Mouse (Mus musculus): Measurements from ENCODE around the gene Zbtb34.

Zbtb34 gene

GRCm38 (mm10) chr2:33453476-33453875 is 22.4 kb upstream of the Zbtb34 start:
- no peak for DNase-seq (ENCODE audit: low read depth, low spot score)
- Histone ChIP-seq H3K36me3 (ENCODE audit: control insufficient read depth, insufficient read depth, low read length, poor library complexity, severe bottlenecking) (peaks cover 13% of the 10 kb centered on the region), H3K27me3 (ENCODE audit: control insufficient read depth, insufficient read depth, low read length, poor library complexity, severe bottlenecking) (no peaks in the 10 kb centered on the region)

- no peak for DNase-seq (ENCODE audit: low read depth, low spot score)
- Histone ChIP-seq H3K36me3 (ENCODE audit: control insufficient read depth, insufficient read depth, low read length, poor library complexity, severe bottlenecking) (peaks cover 13% of the 10 kb centered on the region), H3K27me3 (ENCODE audit: control insufficient read depth, insufficient read depth, low read length, poor library complexity, severe bottlenecking) (no peaks in the 10 kb centered on the region)
Observed at GRCm38 (mm10) chr2:33452721-33453120, 21.6 kb upstream of the Zbtb34 start.

- no peaks in the 10 kb centered on the region for H3K27me3 ChIP-seq (ENCODE audit: control insufficient read depth, insufficient read depth, low read length, poor library complexity, severe bottlenecking)
- no peak for DNase-seq (ENCODE audit: low read depth, low spot score)
- H3K36me3 ChIP-seq (ENCODE audit: control insufficient read depth, insufficient read depth, low read length, poor library complexity, severe bottlenecking): peaks cover 13% of the 10 kb centered on the region
Observed at GRCm38 (mm10) chr2:33452140-33452539, 21.0 kb upstream of the Zbtb34 start.

- DNase-seq (ENCODE audit: low read depth, low spot score): no peak
- H3K27me3 ChIP-seq (ENCODE audit: control insufficient read depth, insufficient read depth, low read length, poor library complexity, severe bottlenecking): no peaks in the 10 kb centered on the region
- H3K36me3 ChIP-seq (ENCODE audit: control insufficient read depth, insufficient read depth, low read length, poor library complexity, severe bottlenecking): peaks cover 13% of the 10 kb centered on the region
Observed at GRCm38 (mm10) chr2:33451038-33451978, 20.2 kb upstream of the Zbtb34 start.

- H3K27me3 ChIP-seq (ENCODE audit: control insufficient read depth, insufficient read depth, low read length, poor library complexity, severe bottlenecking): no peaks in the 10 kb centered on the region
- peaks cover 6% of the 10 kb centered on the region for H3K36me3 ChIP-seq (ENCODE audit: control insufficient read depth, insufficient read depth, low read length, poor library complexity, severe bottlenecking)
- no peak for DNase-seq (ENCODE audit: low read depth, low spot score)
Observed at GRCm38 (mm10) chr2:33449119-33449873, 18.2 kb upstream of the Zbtb34 start.

GRCm38 (mm10) chr2:33446796-33447195 is 15.7 kb upstream of the Zbtb34 start:
- no peaks in the 10 kb centered on the region; the same call in 1 of the 2 replicates for H3K36me3 ChIP-seq (ENCODE audit: control insufficient read depth, insufficient read depth, low read length, poor library complexity, severe bottlenecking)
- DNase-seq (ENCODE audit: low read depth, low spot score): no peak
- H3K27me3 ChIP-seq (ENCODE audit: control insufficient read depth, insufficient read depth, low read length, poor library complexity, severe bottlenecking): no peaks in the 10 kb centered on the region

GRCm38 (mm10) chr2:33445741-33446140 is 14.6 kb upstream of the Zbtb34 start:
- Histone ChIP-seq H3K36me3 (ENCODE audit: control insufficient read depth, insufficient read depth, low read length, poor library complexity, severe bottlenecking) (no peaks in the 10 kb centered on the region; the same call in 1 of the 2 replicates), H3K27me3 (ENCODE audit: control insufficient read depth, insufficient read depth, low read length, poor library complexity, severe bottlenecking) (no peaks in the 10 kb centered on the region)
- DNase-seq (ENCODE audit: low read depth, low spot score): no peak

GRCm38 (mm10) chr2:33444862-33445261 is 13.7 kb upstream of the Zbtb34 start:
- DNase-seq (ENCODE audit: low read depth, low spot score): no peak
- no peaks in the 10 kb centered on the region for H3K36me3 ChIP-seq (ENCODE audit: control insufficient read depth, insufficient read depth, low read length, poor library complexity, severe bottlenecking)

GRCm38 (mm10) chr2:33444358-33444757 is 13.2 kb upstream of the Zbtb34 start:
- H3K27me3 ChIP-seq (ENCODE audit: control insufficient read depth, insufficient read depth, low read length, poor library complexity, severe bottlenecking): no peaks in the 10 kb centered on the region
- no peak for DNase-seq (ENCODE audit: low read depth, low spot score)
- H3K36me3 ChIP-seq (ENCODE audit: control insufficient read depth, insufficient read depth, low read length, poor library complexity, severe bottlenecking): no peaks in the 10 kb centered on the region

More at GRCm38 (mm10) chr2:33444862-33445261, 13.7 kb upstream of the Zbtb34 start:
- H3K27me3 ChIP-seq (ENCODE audit: control insufficient read depth, insufficient read depth, low read length, poor library complexity, severe bottlenecking): no peaks in the 10 kb centered on the region

GRCm38 (mm10) chr2:33442701-33443100 is 11.6 kb upstream of the Zbtb34 start:
- no peaks in the 10 kb centered on the region for H3K36me3 ChIP-seq (ENCODE audit: control insufficient read depth, insufficient read depth, low read length, poor library complexity, severe bottlenecking)
- no peak for DNase-seq (ENCODE audit: low read depth, low spot score)

GRCm38 (mm10) chr2:33440893-33441292 is 9.8 kb upstream of the Zbtb34 start:
- peak; percentile 26 for DNase-seq (ENCODE audit: low read depth, low spot score)
- no peaks in the 10 kb centered on the region for H3K36me3 ChIP-seq (ENCODE audit: control insufficient read depth, insufficient read depth, low read length, poor library complexity, severe bottlenecking)
- H3K27me3 ChIP-seq (ENCODE audit: control insufficient read depth, insufficient read depth, low read length, poor library complexity, severe bottlenecking): no peaks in the 10 kb centered on the region

More at GRCm38 (mm10) chr2:33442701-33443100, 11.6 kb upstream of the Zbtb34 start:
- H3K27me3 ChIP-seq (ENCODE audit: control insufficient read depth, insufficient read depth, low read length, poor library complexity, severe bottlenecking): no peaks in the 10 kb centered on the region

- no peak for DNase-seq (ENCODE audit: low read depth, low spot score)
- no peaks in the 10 kb centered on the region for H3K36me3 ChIP-seq (ENCODE audit: control insufficient read depth, insufficient read depth, low read length, poor library complexity, severe bottlenecking)
Observed at GRCm38 (mm10) chr2:33439980-33440670, 9.0 kb upstream of the Zbtb34 start.

GRCm38 (mm10) chr2:33439471-33439881 is 8.4 kb upstream of the Zbtb34 start:
- DNase-seq (ENCODE audit: low read depth, low spot score): no peak
- Histone ChIP-seq H3K27me3 (ENCODE audit: control insufficient read depth, insufficient read depth, low read length, poor library complexity, severe bottlenecking) (no peaks in the 10 kb centered on the region), H3K36me3 (ENCODE audit: control insufficient read depth, insufficient read depth, low read length, poor library complexity, severe bottlenecking) (no peaks in the 10 kb centered on the region)

More at GRCm38 (mm10) chr2:33439980-33440670, 9.0 kb upstream of the Zbtb34 start:
- H3K27me3 ChIP-seq (ENCODE audit: control insufficient read depth, insufficient read depth, low read length, poor library complexity, severe bottlenecking): no peaks in the 10 kb centered on the region

GRCm38 (mm10) chr2:33438377-33438776 is 7.3 kb upstream of the Zbtb34 start:
- no peak for DNase-seq (ENCODE audit: low read depth, low spot score)
- Histone ChIP-seq H3K36me3 (ENCODE audit: control insufficient read depth, insufficient read depth, low read length, poor library complexity, severe bottlenecking) (no peaks in the 10 kb centered on the region), H3K27me3 (ENCODE audit: control insufficient read depth, insufficient read depth, low read length, poor library complexity, severe bottlenecking) (no peaks in the 10 kb centered on the region)

Measured in splenic B cell, adult 2 months (primary cell).